21 mouse cellular contexts compared by ENCODE assay signal in the genomic region with DNA sequence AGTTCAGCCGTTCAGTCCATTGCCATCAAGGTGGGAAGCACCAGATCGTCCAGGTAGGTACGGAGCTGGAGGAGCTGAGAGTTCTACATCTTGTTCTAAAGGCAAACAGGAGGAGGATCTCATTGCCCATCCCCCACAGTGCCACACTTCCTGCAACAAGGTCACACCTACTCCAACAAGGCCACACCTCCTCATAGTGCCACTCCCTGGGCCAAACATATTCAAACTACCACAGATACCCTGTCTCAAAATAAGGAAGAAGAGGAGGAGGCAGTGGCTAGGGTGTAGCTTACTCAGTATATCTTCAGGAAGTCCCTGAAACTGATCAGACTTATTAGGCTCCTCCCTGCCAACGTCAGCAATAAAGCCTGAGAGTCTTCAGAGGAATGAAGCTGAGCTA. TPM values are rescaled to one million over a fixed set of nuclear protein-coding genes. Genes with fewer than 3 reads are reported as not detected.
"Had no signal": no experiment of that assay in that cellular context is flagged by ENCODE, and none has a peak within 500 bp of the region (broad histone marks: within the 10 kb centered on the region; RNA-seq: fewer than 3 reads in every experiment).

No protein-coding gene starts in this region.

- H3K27ac ChIP-seq: midbrain, embryonic 10.5 days; midbrain, embryonic 13.5 days; midbrain, embryonic 15.5 days; neural tube, embryonic 13.5 days; neural tube, embryonic 15.5 days; stomach, embryonic 15.5 days; stomach, postnatal 0 days had no signal

- H3K9me3 ChIP-seq: midbrain, embryonic 10.5 days; midbrain, embryonic 13.5 days; midbrain, embryonic 15.5 days; neural tube, embryonic 13.5 days; neural tube, embryonic 15.5 days; stomach, embryonic 15.5 days had no signal

- ATAC-seq: midbrain, embryonic 13.5 days; midbrain, embryonic 15.5 days had no signal

- H3K9ac ChIP-seq: lung, embryonic 14.5 days; midbrain, embryonic 13.5 days; midbrain, embryonic 15.5 days; neural tube, embryonic 13.5 days; neural tube, embryonic 15.5 days; stomach, embryonic 15.5 days had no signal

- DNase-seq: lung, adult 18-20 months; lung, embryonic 14.5 days; lung, postnatal 10 days; lung, postnatal 4 days; right cerebral cortex, postnatal 14 days; thymus, adult 2 months; thymus, postnatal 25 days; thymus, postnatal 4 days had no signal

- H3K36me3 ChIP-seq: midbrain, embryonic 10.5 days; midbrain, embryonic 13.5 days; midbrain, embryonic 15.5 days; neural tube, embryonic 13.5 days; neural tube, embryonic 15.5 days; stomach, embryonic 15.5 days had no signal

- H3K4me2 ChIP-seq: lung, embryonic 14.5 days; midbrain, embryonic 13.5 days; midbrain, embryonic 15.5 days; neural tube, embryonic 13.5 days; neural tube, embryonic 15.5 days; stomach, embryonic 15.5 days had no signal

- H3K4me1 ChIP-seq: midbrain, embryonic 10.5 days; midbrain, embryonic 13.5 days; midbrain, embryonic 15.5 days; neural tube, embryonic 13.5 days; neural tube, embryonic 15.5 days; stomach, embryonic 15.5 days had no signal

- H3K4me3 ChIP-seq: midbrain, embryonic 10.5 days; midbrain, embryonic 13.5 days; midbrain, embryonic 15.5 days; myocyte; neural tube, embryonic 13.5 days; neural tube, embryonic 15.5 days; stomach, embryonic 15.5 days had no signal

- H3K27me3 ChIP-seq: midbrain, embryonic 13.5 days; midbrain, embryonic 15.5 days; neural tube, embryonic 13.5 days; neural tube, embryonic 15.5 days; stomach, embryonic 15.5 days had no signal

RNA-seq across cellular contexts. Expression of gene Nrsn2, which starts 7.8 kb away (rescaled TPM):
- total RNA-seq: megakaryocyte, adult 5-6 weeks; megakaryocyte-erythroid progenitor cell, adult 5-6 weeks had no signal
- polyA plus RNA-seq: liver, embryonic 16.5 days; lung, embryonic 14.5 days; myocyte; spleen, adult 2 months; urinary bladder, adult 2 months had no signal

RNA-seq across cellular contexts. Expression of gene Zcchc3, which starts 30.6 kb away (rescaled TPM):
- polyA plus RNA-seq: myocyte had no signal

RNA-seq across cellular contexts. Expression of gene 6820408C15Rik, which starts 31.2 kb away (rescaled TPM):
- total RNA-seq: megakaryocyte, adult 5-6 weeks; megakaryocyte-erythroid progenitor cell, adult 5-6 weeks had no signal
- polyA plus RNA-seq: myocyte had no signal
